Mouse (Mus musculus) embryonic stem cell, embryonic (primary cell): ENCODE data around the gene Cbfa2t2.

Source experiments
- CTCF ChIA-PET, 4 experiments: fragments of 300-600 bp in 2 of 4; fragments of 350-600 bp in 2 of 4; sonication (Branson Sonifier 250); formaldehyde crosslinking; loops; one replicate each; lab custom pipeline; 2022; ENCODE audit warnings: inconsistent platforms in 2 of 4; lab: Charles Lee
- POLR2A ChIA-PET, 4 experiments: fragments of 300-600 bp in 2 of 4; fragments of 350-600 bp in 2 of 4; sonication (Branson Sonifier 250); formaldehyde crosslinking; loops; one replicate each; lab custom pipeline; 2022; ENCODE audit warnings: antibody characterized with exemption in 4 of 4, inconsistent platforms in 1 of 4; lab: Charles Lee

Cbfa2t2 gene

DNA sequence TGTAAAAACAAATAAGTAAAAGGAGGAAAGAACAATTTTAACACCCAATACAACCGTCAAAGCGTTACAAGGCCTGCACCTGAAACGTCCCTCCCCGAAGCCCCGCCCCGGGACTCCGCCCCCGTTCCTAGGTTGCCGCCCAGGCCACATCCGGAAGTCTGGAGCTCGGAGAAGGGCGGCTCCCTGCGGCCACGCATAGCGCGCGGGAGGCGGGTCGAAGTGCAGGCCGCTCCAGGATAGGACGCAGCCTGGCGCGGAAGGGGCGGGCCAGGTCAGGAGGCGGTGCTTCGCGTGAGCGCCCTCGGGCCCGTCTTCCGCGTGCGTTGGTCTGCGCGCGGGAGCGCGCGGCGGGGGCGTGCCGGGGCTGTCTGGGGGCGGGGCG lies 214 bp upstream of the Cbfa2t2 start:
- CTCF ChIA-PET: interaction anchor here in 3 of 4 experiments (0.5 to 2.4 kb wide), 8 partner anchors 10 to 256 kb away, joined by 3 to 16 read pairs (median 6); no protein-coding TSS in a partner anchor
- POLR2A ChIA-PET: interaction anchor here (0.5 to 33.5 kb wide), 43 partner anchors 3 to 453 kb away, joined by 3 to 1462 read pairs (median 8); partner anchors contain the start of genes Snta1 (in 3 of the 4), 4930519P11Rik (in 1 of the 4), Cbfa2t2 (in 1 of the 4) and Pxmp4 (in 1 of the 4)

DNA sequence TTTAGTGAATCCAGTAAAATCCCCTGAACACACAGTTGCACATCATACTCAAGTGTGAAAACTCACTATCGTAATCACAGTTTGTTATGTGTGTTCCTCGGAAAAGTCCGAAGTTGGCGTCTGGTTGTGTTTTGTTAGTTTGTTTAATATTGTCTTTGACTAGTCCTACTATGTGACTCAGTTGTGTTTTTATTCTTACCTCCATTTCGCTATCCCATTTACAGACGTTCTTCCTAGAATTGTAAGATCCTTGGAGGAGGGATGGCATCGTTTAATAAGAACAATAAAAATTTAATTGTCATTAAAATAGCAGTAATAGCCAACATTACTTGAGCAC lies 878 bp downstream of the Cbfa2t2 start:
- POLR2A ChIA-PET: interaction anchor here (0.5 to 33.5 kb wide), 24 partner anchors 2 to 166 kb away, joined by 3 to 1462 read pairs (median 15); partner anchors contain the start of genes Snta1 (in 2 of the 4), Cbfa2t2 (in 1 of the 4) and Pxmp4 (in 1 of the 4)
- CTCF ChIA-PET: interaction anchor here in 1 of 4 experiments (1.5 to 2.4 kb wide), 2 partner anchors 12 to 19 kb away, joined by 3 to 16 read pairs; no protein-coding TSS in a partner anchor

DNA sequence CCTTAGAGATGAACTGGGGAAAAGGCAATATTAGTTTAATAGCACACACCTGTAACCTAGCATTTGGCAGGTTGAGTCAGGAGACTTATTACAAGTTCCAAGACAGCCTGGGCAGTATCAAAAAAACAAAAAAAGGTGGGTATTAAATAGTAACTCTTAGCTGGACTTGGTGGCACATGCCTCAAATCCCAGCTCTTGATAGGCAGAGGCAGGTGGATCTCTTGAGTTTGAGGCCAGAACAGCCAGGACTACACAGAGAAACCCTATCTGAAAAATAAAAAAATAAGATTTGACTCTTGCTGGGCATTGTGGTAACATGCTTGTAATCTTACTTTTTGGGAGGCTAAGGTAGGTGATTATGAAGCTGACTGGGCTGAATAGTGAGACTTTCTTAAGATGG lies 4.2 kb downstream of the Cbfa2t2 start:
- POLR2A ChIA-PET: interaction anchor here (0.6 to 33.5 kb wide), 13 partner anchors 10 to 108 kb away, joined by 3 to 1462 read pairs (median 5); partner anchors contain the start of gene Cbfa2t2 (in 1 of the 4)

DNA sequence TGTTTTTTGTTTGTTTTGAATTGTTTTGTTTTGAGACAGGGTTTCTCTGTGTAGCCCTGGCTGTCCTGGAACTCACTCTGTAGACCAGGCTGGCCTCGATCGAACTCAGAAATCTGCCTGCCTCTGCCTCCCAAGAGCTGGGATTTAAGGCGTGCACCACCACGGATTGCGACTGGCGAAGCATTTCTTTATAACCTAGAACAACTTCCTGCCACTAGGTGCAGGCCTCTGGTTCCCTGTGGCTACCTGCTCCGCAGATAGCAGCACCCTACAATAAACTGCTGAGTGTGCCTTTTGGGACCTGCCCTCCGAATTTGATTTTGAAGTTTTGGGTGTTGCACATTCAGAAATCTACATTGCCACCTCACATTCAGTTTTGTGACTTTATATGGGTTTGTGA lies 11.5 kb downstream of the Cbfa2t2 start:
- CTCF ChIA-PET: interaction anchor here in 3 of 4 experiments (0.5 to 1.2 kb wide), 3 partner anchors 9 to 749 kb away, joined by 3 to 4 read pairs (median 3); no protein-coding TSS in a partner anchor
- POLR2A ChIA-PET: interaction anchor here in 3 of 4 experiments (0.9 to 33.5 kb wide), 12 partner anchors 8 to 93 kb away, joined by 3 to 1462 read pairs (median 7); partner anchors contain the start of genes Cbfa2t2 (in 2 of the 3) and Snta1 (in 1 of the 3)

More for the DNA sequence above, 4.2 kb downstream of the Cbfa2t2 start:
- CTCF ChIA-PET: interaction anchor here in 2 of 4 experiments (0.6 to 1.5 kb wide), 5 partner anchors 15 to 45 kb away, joined by 3 to 5 read pairs (median 3); no protein-coding TSS in a partner anchor

DNA sequence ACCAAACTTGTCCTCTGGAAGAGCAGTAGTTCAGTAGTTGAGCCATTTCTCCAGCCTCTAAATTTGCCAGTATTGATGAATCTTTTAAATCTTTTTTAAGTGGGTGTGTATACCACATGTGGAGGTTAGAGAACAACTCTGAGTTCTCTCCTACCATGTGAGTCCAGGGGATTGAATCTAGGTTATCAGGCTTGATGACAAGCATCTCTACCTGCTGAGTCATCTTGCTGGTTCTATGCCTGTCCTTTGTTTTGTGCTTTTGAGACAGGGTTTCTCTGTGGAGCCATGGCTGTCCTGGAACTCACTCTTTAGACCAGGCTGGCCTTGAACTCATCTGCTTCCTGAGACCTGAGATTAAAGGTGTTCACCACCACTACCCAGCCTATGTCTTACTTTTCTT lies 12.4 kb downstream of the Cbfa2t2 start:
- ChIA-PET CTCF (no interaction called here), POLR2A (interaction anchor here in 2 of 4 experiments (3.8 to 39.8 kb wide), 5 partner anchors 12 to 30 kb away, joined by 25 to 1462 read pairs (median 202); partner anchors contain the start of gene Cbfa2t2 (in 2 of the 2))

DNA sequence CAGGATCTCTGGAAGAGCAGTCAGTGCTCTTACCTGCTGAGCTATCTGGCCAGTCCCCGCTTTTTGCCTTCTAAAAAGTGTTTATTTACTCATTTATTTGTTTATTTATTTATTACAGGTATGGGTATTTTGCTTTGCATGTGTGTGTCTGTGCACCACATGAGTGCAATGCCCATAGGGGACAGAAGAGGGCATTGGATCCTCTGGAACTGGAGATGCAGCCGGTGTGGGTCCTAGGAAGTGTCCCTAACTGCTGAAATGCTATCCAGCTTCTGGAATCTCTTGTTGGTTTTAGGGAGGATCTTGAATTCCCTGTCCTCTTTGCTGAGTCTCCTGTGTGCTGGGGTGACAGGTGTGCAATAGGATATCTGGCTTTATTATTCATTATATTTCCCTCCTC lies 16.7 kb downstream of the Cbfa2t2 start:
- CTCF ChIA-PET: interaction anchor here in 3 of 4 experiments (0.6 to 3.3 kb wide), 11 partner anchors 10 to 96 kb away, joined by 3 to 14 read pairs (median 5); no protein-coding TSS in a partner anchor
- POLR2A ChIA-PET: interaction anchor here in 3 of 4 experiments (0.6 to 39.8 kb wide), 18 partner anchors 10 to 152 kb away, joined by 3 to 1462 read pairs (median 4); partner anchors contain the start of genes Cbfa2t2 (in 1 of the 3) and Snta1 (in 1 of the 3)

DNA sequence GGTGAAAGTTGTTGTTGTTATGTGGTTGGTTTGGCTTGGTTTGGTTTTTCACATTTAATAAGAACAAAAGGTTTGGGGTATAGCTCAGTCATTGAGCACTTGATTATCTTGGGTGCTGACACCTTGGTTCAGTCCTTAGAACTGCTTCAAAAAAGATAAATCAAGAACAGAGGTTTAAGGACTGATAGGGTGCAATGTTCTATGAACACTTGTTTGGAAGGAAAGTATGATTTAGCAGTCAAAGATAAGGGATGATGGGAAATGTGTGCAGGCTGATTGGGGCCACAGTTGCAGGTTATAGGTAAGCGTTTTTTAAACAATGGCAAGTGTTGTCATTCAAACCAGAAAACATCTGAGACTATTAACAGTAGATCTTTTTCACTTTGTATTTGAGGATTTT lies 17.8 kb downstream of the Cbfa2t2 start:
- ChIA-PET CTCF (interaction anchor here in 2 of 4 experiments (0.6 to 3.3 kb wide), 5 partner anchors 12 to 132 kb away, joined by 3 to 24 read pairs (median 7); no protein-coding TSS in a partner anchor), POLR2A (interaction anchor here in 3 of 4 experiments (1.0 to 39.8 kb wide), 17 partner anchors 9 to 115 kb away, joined by 3 to 1462 read pairs (median 3); partner anchors contain the start of gene Cbfa2t2 (in 2 of the 3))

DNA sequence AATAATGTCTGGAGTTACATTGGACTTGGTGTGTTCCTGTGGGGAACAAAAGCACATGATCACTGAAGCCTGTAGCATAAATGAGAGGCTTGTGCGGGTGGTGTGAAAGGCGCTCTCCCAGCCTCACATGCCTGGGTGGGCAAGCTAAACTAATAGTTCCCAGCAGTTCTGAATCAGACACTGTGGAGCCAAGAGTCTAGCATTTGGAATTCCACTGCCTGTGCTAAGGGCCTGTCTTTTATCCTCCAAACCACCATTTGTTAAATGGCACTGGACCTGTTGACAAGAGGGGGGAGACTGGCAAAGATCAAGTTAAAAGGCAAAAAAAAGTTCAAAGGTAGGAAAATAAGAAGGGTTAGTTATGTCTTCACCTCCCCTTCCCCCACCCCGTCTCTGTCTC lies 18.3 kb downstream of the Cbfa2t2 start:
- CTCF ChIA-PET: interaction anchor here in 2 of 4 experiments (0.7 to 3.3 kb wide), 7 partner anchors 11 to 139 kb away, joined by 3 to 14 read pairs (median 6); no protein-coding TSS in a partner anchor

DNA sequence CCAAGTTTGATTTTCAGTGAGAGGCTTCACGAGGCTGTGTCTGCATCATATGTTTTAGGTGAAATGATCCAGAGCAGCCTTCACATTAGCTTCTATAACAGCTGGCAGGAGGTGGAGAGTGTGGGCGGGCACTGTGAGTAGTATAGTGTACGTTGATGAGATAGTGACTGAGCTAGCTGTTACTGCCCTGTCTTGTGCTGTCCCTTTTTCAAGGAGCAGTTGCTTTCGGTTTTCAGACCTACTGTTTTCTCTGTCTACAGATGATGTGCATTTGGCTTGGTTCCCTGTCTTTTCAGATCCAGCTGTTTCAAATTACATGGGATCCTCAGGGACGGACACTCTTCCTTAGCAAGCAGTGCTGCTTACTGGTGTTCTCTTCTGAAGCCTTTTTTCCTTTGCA lies 19.5 kb downstream of the Cbfa2t2 start:
- CTCF ChIA-PET: interaction anchor here (0.6 to 2.9 kb wide), 15 partner anchors 8 to 348 kb away, joined by 3 to 16 read pairs (median 5); no protein-coding TSS in a partner anchor
- POLR2A ChIA-PET: interaction anchor here (0.6 to 39.8 kb wide), 38 partner anchors 8 to 1526 kb away, joined by 3 to 1462 read pairs (median 6); partner anchors contain the start of genes Cbfa2t2 (in 3 of the 4), Actl10 (in 1 of the 4) and Pxmp4 (in 1 of the 4)

More for the DNA sequence above, 18.3 kb downstream of the Cbfa2t2 start:
- POLR2A ChIA-PET: interaction anchor here in 3 of 4 experiments (0.7 to 39.8 kb wide), 19 partner anchors 9 to 1693 kb away, joined by 3 to 1462 read pairs (median 10); partner anchors contain the start of gene Cbfa2t2 (in 2 of the 3)

DNA sequence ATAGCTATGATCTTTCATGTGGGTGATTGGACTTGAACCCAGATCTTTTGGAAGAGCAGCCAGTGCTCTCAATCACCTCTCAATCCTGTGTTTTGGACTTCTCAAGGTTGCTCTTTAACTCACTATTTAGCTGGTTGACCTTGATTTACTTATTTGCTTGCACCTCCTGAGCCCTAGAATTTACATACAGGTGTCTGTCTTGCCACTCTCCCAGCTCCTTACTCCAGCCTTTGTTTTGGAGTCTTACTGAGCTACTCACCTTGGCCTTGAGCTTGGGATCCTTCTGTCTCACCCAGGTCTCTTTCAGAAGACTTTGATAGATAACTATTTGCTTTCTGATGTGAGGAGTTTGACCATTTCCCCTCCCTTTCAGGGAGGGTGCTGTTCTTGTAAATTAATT lies 20.3 kb downstream of the Cbfa2t2 start:
- POLR2A ChIA-PET: interaction anchor here (0.5 to 39.8 kb wide), 41 partner anchors 7 to 922 kb away, joined by 3 to 1462 read pairs (median 5); partner anchors contain the start of genes Cbfa2t2 (in 3 of the 4), Snta1 (in 2 of the 4) and Actl10 (in 1 of the 4)

DNA sequence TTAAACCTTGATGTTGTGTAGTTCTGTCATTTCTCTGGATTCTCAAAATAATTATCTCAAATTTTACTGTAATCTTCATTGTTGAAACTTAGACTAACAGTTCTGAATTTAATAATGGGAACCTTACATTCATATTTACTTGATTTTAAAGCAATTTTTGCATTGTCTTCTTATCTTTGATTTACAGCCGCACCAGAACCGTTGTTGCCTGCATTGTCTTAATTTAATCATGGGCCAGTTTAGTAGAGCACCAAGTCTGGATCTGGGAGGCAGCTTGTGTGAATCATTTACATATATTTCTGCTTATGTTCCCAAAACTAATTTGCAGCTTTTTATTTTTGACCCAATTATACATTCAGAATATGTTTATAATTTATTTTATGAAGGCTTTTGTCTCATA lies 23.0 kb downstream of the Cbfa2t2 start:
- CTCF ChIA-PET: interaction anchor here in 2 of 4 experiments (0.7 to 1.4 kb wide), 3 partner anchors 34 to 305 kb away, joined by 3 read pairs; no protein-coding TSS in a partner anchor
- POLR2A ChIA-PET: interaction anchor here (0.6 to 39.8 kb wide), 17 partner anchors 9 to 358 kb away, joined by 3 to 1462 read pairs (median 4); partner anchors contain the start of gene Cbfa2t2 (in 2 of the 4)

More for the DNA sequence above, 20.3 kb downstream of the Cbfa2t2 start:
- CTCF ChIA-PET: interaction anchor here in 3 of 4 experiments (0.6 to 2.9 kb wide), 18 partner anchors 9 to 833 kb away, joined by 3 to 16 read pairs (median 4); partner anchors contain the start of gene Actl10 (in 1 of the 3)

DNA sequence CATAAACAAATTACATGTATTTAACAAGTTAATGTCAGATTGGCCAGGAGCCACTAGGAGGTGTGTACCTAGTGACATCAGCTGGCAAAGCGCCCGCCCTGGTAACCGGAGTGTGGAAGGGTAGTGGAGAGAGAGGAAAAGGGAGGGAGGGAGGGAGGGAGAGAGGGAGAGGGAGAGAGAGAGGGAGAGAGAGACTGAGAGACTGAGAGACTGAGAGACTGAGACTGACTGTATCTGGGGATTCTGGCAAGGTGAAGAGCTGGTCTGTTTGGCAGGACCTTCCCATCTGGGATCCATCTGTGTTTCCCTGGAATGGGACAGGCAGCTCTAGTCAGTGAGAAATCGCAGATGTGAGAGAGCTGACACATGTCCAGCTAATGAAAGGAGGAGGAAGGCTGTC lies 23.6 kb downstream of the Cbfa2t2 start:
- CTCF ChIA-PET: interaction anchor here in 2 of 4 experiments (0.5 to 2.0 kb wide), 6 partner anchors 15 to 305 kb away, joined by 3 to 5 read pairs (median 3); no protein-coding TSS in a partner anchor
- POLR2A ChIA-PET: interaction anchor here (0.7 to 39.8 kb wide), 18 partner anchors 7 to 105 kb away, joined by 3 to 1462 read pairs (median 4); partner anchors contain the start of gene Cbfa2t2 (in 2 of the 4)

DNA sequence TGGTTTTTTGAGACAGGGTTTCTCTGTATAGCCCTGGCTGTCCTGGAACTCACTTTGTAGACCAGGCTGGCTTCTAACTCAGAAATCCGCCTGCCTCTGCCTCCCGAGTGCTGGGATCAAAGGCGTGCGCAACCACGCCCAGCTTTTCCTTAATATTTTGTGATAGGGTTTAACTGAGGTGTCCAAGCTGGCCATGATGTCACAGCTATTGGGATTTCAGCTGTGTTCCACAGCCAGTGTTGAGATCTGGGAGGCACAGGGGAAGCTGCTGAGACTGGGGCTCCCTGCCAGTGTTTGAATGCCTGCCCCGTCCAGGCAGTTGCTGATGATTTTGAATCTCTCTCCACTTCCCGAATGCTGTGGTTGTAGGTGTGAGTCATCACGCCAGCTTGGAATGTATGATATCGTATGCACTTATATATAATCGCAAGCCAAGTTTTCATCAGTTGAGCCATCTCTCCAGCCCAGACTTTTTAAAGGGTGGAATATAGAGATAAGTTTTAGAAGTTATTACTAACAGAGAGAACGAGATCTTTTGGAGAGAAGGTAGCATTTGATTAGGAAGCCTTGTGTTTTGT lies 27.4 kb downstream of the Cbfa2t2 start:
- POLR2A ChIA-PET: interaction anchor here (0.6 to 39.8 kb wide), 19 partner anchors 8 to 327 kb away, joined by 3 to 1462 read pairs (median 5); partner anchors contain the start of genes Cbfa2t2 (in 2 of the 4), Raly (in 1 of the 4) and Snta1 (in 1 of the 4)
- CTCF ChIA-PET: interaction anchor here (0.7 to 2.7 kb wide), 4 partner anchors 8 to 20 kb away, joined by 3 to 14 read pairs (median 8); no protein-coding TSS in a partner anchor

DNA sequence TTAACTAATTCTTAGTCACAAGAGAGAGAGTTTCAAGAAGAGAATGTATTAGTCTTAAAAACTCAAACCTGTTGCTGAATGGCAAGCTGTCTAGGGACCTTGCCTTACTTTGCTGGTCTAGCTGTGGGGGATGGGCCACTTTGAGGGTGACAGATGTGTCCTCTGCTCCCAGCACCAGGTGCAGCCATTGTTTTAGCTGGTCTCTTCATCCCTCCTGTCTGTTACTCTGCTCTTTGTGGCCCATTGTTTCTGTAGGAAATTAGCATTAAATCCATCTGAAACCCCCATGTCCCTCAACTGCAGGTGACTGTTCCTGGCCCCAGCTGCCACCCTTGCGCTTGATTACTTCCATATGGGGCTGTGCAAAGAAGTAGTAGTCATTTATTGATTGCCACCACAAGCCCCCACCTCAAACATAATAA lies 29.6 kb downstream of the Cbfa2t2 start:
- ChIA-PET POLR2A (interaction anchor here (0.6 to 39.8 kb wide), 58 partner anchors 8 to 1651 kb away, joined by 3 to 1462 read pairs (median 5); partner anchors contain the start of genes Cbfa2t2 (in 3 of the 4), Raly (in 2 of the 4), 4930519P11Rik (in 1 of the 4) and Pxmp4 (in 1 of the 4)), CTCF (interaction anchor here (0.6 to 2.7 kb wide), 20 partner anchors 8 to 128 kb away, joined by 3 to 16 read pairs (median 4); no protein-coding TSS in a partner anchor)

DNA sequence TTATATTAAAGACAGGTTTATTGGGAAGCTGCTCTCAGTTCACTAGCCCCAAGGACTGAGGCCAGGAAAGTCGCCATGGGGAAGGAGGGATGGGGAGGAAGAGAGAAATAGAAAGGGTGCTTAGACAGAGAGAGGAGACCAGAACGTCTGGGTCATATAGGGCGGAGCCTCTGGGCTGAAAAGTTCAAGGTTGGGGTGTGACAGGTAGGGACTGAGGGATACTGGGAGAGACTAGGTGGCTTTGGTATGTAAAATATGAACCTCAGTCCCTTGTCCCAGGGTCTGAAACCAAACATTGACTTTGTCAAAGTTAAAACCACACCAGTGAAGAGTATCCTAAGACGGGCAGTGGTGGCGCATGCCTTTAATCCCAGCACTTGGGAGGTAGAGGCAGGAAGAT lies 30.9 kb downstream of the Cbfa2t2 start:
- POLR2A ChIA-PET: interaction anchor here (1.3 to 39.8 kb wide), 22 partner anchors 9 to 323 kb away, joined by 3 to 1462 read pairs (median 12); partner anchors contain the start of genes Cbfa2t2 (in 2 of the 4), Raly (in 1 of the 4) and Snta1 (in 1 of the 4)
- CTCF ChIA-PET: interaction anchor here in 2 of 4 experiments (1.0 to 2.7 kb wide), 4 partner anchors 11 to 48 kb away, joined by 3 to 16 read pairs (median 10); no protein-coding TSS in a partner anchor

DNA sequence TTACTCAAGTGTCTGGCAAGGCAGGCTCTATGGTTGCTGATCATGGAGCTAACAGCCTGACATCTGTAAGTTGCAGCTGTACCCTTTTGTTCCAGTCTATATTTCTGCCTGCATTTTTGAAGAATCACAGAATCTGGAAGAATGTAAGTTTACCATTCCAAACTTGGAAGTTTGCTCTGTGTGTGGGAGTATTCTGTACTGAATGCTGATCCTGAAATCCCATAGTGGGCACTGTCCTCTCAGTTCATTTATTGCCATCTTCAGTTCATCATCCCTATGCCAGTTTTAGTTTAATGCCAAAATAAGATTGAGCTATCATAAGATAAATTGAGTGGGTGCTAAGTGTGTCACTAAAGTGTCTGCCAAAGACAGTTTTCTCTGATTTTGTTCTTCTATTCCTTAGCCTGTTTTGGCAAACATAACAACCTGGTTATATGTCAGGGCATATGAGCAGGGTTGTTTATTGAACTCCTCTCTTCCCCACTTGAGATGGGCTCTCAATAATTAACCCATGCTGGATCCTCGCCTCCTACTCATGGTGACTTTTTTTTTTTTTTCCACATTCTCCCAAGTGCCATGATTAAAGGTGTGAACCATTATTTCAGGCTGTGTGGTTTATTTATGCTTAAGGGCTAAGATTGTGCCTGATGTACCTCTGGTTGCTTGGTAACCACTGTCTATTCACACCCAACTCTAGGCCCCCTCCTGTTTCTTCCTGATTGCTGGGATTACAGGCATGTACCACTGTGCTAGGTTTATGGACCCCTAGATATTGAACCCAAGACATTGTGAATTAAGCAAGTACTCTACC lies 38.2 kb downstream of the Cbfa2t2 start:
- POLR2A ChIA-PET: interaction anchor here in 3 of 4 experiments (0.6 to 39.8 kb wide), 11 partner anchors 9 to 762 kb away, joined by 3 to 1462 read pairs (median 3); partner anchors contain the start of genes Cbfa2t2 (in 1 of the 3) and Dynlrb1 (in 1 of the 3)
- CTCF ChIA-PET: interaction anchor here in 2 of 4 experiments (0.6 to 1.4 kb wide), 4 partner anchors 9 to 40 kb away, joined by 3 to 4 read pairs (median 3); no protein-coding TSS in a partner anchor
